Mouse (Mus musculus) adrenal gland, adult 10 weeks (tissue): ENCODE data around the gene Twist2. TPM values are rescaled to one million over a fixed set of nuclear protein-coding genes. Genes with fewer than 3 reads are reported as not detected.

ENCODE experiments used
- polyA plus RNA-seq: library from polyadenylated mRNA; stranded (reverse); fragments of 350-450 nt; fragmentation: Illumina TruSeq; extraction: RNeasy Lipid Tissue Mini Kit (QIAGEN cat#74804); gene quantifications from one replicate; pipeline ENCODE4 v1.2.3, GENCODE M21; 2014; ENCODE audit warnings: low read depth, low replicate concordance

The Twist2 gene
- polyA plus RNA-seq: 0.93 TPM

DNA sequence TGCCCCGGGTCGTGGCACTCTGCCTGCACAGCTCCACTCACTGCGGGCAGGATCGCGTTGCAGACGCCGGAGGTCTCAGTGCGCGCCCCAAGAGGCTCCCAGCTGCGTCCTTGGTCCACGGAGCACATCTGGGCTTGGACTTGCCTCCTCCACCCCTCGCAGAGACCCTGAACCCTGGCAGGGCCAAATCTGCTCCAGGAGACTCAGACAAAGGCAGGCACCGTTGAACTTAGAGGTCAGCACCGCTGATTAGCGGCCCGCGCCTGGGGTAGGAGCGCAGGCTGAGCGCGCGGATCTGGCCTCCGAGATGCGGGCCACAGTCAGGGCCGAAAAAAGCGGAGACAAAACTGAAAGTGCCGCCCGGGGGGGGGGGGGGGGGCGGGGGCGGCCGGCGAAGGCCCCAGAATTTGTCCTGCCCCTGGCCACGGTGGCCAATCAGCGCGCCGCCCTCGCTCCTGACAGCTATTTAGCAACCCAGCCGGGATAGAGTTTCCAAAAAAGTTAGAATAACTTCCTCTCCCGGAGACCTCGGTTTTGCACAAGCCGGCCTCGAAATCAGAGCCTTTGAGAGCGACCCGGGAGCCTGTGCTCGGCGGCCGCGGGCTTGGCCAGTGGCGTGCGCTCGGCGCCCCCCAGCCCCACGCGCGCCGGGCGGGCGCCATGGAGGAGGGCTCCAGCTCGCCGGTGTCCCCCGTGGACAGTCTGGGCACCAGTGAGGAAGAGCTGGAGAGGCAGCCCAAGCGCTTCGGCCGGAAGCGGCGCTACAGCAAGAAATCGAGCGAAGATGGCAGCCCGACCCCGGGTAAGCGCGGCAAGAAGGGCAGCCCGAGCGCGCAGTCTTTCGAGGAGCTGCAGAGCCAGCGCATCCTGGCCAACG lies at the start of gene Twist2:
Twist2 (plus strand) TSS at position 495 of the 877 bp plus-strand sequence.

